Mouse (Mus musculus) heart, adult 2 months (tissue): ENCODE results near the gene Nr6a1.

ENCODE experiments used
- CTCF ChIP-seq: fragments of 200-600 bp; IDR thresholded peaks from 2 replicates; pipeline ENCODE4 v1.8.1; 2022; ENCODE audit warnings: antibody characterized with exemption, mild to moderate bottlenecking, moderate library complexity
- EP300 ChIP-seq: fragments of 200-500 bp; IDR thresholded peaks from 2 replicates; pipeline ENCODE4 v1.6.1; 2011; ENCODE audit warnings: low read depth, low read length, control low read depth; ENCODE audit not compliant: insufficient read depth

GRCm38 (mm10) chr2:38851797-38852196 lies 75.7 kb downstream of the Nr6a1 start:
- TF ChIP-seq CTCF (no peak), EP300 (no peak)
